Mouse (Mus musculus) olfactory bulb, adult 2 months (tissue): ENCODE measurements at regions not wholly inside any gene's neighbourhood (a gene's known extent, or its start where the extent isn't known, plus 50 kb on each side); places are given as distances from the start of the nearest gene placed in this dataset.

Experiments
- CTCF ChIP-seq: fragments of 200-500 bp; IDR thresholded peaks from 2 replicates; pipeline ENCODE4 v1.5.1; 2012; ENCODE audit warnings: low read depth, mild to moderate bottlenecking, low read length, moderate library complexity; ENCODE audit not compliant: insufficient read depth
- POLR2A ChIP-seq: fragments of 200-500 bp; IDR thresholded peaks from 2 replicates; pipeline ENCODE4 v1.6.1; 2012; ENCODE audit warnings: mild to moderate bottlenecking, low read depth, low read length, moderate library complexity; ENCODE audit not compliant: insufficient read depth

GRCm38 (mm10) chr6:17226483-17226882, 54.5 kb upstream of the Cav2 start:
- TF ChIP-seq CTCF, result no peak
- no peak for TF ChIP-seq POLR2A
